Mouse (Mus musculus) megakaryocyte, embryonic 14.5 days (primary cell): ENCODE measurements around the gene Traf7.

ENCODE experiments used
- FLI1 ChIP-seq: IDR thresholded peaks from 2 replicates; pipeline ENCODE4 v1.6.1; 2012; ENCODE audit warnings: low read length, inconsistent platforms, mixed read lengths
- GATA1 ChIP-seq: IDR thresholded peaks from 3 replicates; pipeline ENCODE4 v1.6.1; 2012; ENCODE audit warnings: mixed read lengths, low read length, inconsistent platforms, borderline replicate concordance

DNA sequence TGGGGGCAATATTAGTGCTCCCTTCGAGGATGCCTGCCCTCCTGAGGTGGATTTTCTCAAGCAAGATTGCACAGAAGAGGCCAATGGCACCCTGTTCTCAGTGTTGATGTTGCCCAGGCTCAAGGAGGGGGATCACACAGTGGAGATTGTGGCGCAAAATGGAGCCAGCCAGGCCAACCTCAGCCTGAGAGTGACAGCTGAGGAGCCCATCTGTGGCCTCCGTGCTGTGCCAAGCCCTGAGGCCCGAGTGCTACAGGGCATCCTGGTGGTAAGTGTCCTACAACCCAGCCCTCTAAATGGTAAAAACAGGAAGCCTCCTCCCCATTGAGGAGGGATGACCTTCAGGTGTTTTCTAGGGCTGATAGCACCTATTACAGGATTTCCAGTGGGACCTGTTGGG lies 42.1 kb upstream of the Traf7 start:
- TF ChIP-seq GATA1 (no peak), FLI1 (no peak)
